Mouse (Mus musculus) cerebellum, adult 18-20 months (tissue): ENCODE measurements at regions not wholly inside any gene's neighbourhood (a gene's known extent, or its start where the extent isn't known, plus 50 kb on each side); places are given as distances from the start of the nearest gene placed in this dataset.

Experiments
- DNase-seq, 2 experiments: peaks; one replicate each; pipeline ENCODE4 v3.0.0; 2021

GRCm38 (mm10) chr3:103408724-103409123 lies 129.6 kb downstream of the Trim33 start:
- DNase-seq = no peak

DNA sequence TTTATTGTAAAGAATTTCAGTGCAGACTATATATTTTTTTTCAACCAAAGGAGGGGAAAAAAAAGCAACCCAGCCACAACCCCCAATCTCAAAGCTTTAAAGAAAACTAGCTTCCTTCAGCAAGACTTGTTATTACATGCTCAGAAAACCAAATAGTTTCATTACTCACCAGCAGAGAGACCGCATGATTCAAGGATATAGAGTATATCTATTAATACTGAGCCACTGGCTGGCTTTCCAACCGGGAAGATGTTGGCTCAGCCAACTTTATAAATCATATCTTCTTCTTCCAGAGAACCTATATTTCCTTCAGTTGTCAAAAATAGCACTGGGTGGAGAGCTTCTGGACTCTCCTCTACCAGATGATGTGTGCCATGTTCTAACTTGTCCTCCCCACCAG lies 133.2 kb downstream of the Trim33 start:
- DNase-seq = no peak

DNA sequence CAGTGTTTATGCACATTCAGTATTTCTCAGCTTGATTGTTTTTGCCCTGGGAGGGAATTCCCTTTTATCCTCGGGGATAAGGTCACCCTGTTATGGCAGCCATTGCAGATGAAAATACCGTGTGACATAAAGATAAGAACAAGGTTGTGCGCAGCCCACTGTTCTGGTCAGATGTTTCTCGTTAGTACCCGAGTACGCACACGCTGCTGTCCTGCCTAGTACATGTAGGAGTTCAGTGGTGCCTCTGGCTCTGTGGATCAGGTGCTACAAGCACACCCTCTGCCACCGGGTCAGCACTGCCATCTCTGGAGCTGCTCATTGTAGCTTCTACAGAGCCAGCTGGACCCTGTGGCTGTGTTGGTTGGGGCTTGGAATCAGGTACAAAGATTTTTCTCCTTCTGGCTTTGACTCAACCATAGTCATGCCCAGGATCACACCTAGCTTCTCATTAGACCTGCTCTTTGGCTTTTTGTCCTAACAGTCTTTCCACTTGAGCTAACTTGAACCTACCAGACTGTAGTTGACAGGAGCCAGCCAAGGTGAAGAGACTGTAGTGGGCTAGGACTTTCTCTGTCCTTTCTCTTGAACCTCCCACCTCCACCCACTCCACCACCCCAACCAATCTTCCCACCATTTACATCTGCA lies 136.1 kb downstream of the Trim33 start:
- DNase-seq = no peak

DNA sequence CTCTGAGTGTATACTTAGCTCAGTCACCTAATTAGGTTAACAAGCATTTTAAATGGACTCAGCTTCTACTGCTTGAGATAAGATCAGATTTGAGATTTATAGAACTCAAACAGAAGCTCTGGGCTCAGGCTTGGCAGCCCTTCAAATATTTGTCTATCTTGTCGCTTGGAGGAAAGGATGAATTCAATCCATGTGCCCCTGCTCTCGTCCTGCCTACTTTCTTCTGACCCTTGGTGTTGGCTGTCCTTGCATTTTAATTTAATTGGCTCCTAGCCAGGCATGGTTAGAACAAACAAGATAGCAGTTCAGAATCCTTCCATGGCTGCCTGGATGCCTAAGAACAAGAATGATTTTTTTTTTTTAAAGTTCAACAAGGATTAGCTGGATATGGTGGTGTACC lies 137.2 kb downstream of the Trim33 start:
- DNase-seq = no peak

GRCm38 (mm10) chr3:103417781-103418180 lies 138.7 kb downstream of the Trim33 start:
- no peak for DNase-seq

DNA sequence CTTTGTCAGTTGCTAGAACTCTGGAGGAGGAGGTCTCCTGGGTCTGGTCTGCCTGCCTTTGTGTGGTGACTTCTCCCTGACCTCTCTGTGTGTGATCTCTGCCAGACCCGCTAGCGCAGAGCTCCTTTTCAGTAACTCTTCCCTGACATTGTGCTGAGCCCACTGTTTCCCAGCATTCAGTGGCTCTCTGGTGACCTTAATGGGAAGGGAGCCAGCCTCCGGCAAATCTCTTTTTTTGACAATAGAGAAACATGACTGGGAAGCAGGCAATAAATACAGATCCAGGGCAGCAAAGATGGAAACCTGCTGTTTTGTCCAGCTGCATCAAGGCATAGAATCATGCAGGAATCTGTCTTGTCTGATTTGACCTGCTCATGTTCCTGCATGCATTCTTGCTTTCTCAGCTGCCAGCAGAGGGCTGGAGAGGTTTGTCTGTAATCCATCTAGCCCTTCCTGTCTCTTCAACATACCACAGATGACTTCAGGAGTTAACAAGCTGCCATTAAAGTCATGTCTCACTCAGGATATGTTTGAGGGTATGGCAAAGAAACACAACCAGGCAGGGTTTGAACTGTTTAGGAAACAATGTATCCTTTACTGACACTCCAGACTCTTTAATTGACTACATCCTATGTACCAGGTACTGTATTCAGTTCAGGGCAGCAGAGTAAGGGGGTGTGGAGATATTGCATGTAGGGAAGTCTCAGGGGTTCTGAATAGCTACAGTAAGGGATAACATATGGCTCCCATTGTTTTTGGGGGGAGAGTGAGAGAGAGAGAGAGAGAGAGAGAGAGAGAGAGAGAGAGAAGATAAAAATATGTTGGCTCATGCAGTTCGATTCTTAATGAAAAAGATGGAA lies 140.9 kb downstream of the Trim33 start:
- no peak for DNase-seq

DNA sequence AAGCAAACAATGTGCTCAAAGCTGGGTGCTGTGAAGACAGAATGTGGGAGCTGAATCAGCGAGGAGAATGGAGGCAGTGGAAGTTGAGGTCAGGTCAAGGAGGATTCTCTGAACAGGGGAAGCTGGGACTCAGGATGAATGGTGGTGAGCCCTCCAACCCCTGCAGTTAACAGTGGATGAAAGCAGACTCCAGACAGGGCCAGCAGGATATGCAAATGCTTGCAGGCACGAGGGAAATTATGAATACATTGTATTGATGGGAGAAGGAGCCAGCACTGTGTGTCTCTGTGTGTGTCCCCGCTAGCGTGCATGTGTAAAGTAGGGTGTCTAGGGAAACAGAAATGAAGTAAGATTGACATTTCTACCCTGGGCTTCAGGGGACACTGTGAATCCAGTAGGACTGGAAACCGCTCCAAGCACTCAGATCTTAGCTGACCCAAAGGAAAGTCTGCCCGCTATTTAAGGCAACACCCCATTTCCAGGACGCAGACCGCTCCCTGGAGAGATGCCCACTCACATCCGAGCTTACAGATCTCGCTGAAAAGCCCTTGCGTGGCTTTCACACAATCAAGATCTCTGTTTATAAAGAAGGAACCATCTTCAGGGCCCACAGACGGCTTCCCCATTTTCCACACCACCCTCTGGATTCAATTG lies 141.7 kb downstream of the Trim33 start:
- DNase-seq = no peak

GRCm38 (mm10) chr3:103421275-103421621 lies 142.2 kb downstream of the Trim33 start:
- DNase-seq = no peak

DNA sequence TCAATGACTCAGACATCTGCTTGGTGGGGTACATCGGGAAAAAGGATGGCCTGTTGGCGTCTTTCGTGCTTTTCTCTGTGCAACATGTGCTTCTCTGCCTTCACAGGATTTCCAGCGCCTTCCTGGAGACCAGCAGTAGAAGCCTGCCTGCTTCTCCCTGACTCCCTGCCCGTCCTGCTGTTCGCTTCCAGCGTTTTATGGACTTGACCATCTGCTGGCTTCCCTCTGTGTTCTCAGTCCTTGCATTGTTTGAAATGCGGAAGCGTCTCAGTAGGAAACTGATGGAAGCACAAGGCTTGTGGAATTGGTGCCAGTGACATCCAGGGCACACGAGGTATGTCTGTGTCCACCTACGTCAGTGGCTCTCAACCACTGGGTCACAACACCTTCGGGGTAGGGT lies 143.7 kb downstream of the Trim33 start:
- peak in 1 of 2 experiments; percentile 17 for DNase-seq

DNA sequence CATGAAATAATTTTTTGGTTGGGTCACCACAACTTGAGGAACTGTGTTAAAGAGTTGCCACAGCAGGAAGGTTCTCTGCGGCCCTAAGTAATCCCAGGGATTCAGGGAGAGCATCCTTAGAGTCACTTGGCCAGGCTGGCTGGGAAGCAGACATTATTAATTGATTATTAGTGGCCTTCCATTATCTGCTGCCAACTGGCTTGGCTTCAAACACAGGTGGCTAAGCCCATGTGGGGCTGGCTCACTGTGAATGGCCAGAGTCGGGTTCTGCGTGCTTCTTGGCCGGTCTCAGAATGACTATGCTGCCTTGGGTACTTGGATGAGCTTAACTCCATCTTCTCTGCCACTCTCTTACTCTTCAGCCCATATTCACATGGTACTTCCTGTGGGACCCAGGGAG lies 144.2 kb downstream of the Trim33 start:
- no peak for DNase-seq

DNA sequence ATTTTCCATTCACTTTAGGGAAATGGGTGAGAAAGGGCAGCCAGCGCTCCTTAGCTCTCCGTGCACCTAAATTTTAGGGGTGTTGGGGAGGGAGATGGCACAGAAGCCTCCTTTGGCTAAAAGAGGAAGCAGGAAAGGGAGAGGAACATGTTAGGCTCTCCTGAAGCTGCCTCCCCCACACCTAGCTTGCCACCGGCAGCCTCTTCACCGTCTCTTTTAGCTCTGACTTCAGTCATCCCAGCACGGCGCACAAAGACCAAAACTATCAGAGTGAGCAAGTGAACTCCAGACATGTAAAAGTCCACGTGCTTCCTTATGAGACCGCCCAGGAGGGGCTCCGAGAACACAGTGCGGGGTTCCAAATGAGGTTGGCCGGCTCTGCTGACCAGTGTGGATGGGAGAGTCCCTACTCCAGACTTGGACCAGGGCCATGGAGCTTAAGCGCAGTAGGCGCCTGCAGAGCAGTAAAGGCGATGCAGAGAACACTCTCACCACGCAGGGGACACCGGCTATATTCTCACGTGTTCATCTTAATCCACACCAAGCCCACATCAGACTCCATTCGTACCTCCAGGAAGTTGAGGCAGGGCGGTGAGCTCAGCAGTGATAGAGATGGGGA lies 146.8 kb downstream of the Trim33 start:
- DNase-seq = no peak

DNA sequence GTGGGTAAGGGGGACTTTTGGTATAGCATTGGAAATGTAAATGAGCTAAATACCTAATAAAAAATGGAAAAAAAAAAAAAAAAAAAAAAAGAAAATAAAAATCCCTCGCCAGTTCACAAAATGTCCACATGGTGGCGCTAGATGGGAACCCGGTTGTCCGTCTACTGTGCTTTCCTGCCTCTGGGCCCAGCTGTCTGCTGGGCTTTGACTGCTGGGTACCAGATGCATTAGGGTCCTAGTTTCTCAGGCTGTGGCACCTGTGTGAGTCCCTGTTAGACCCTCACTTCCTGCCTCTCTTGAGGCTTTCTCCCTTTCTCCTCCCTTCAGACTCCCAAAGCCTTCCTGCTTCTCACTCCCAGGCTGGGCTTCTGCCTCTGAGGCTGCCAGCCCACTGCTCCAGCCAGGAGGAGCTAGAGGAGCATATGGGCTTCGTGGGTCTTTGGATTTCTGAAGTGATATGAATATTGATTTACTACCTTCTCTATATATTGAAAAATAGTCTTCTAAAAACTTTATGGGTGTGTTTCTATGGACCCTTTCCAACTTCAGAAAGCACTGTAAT lies 145.7 kb upstream of the Syt6 start:
- DNase-seq = peak; percentile 14 to 56

- no peak for DNase-seq
Measured at GRCm38 (mm10) chr3:103430131-103430530, 144.9 kb upstream of the Syt6 start.

DNA sequence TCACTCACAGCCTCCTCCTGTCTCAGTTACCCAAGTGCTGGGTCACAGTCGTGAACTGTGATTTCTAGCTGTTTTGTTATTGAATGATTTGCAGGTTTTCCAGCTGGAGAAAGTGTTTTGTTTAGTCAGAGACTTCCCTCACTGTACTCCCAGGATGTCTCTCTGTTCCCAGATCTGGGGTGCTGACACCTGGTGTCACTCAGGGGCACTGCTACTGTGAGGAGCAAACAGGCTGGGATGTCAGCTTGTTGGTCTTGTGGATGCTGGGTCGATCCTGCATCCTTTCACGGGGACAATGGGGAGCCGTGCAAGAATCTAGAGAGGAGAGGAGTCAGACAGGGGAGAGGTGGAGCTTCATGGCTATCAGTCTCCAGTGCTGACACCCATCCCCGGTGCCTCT lies 142.8 kb upstream of the Syt6 start:
- DNase-seq = no peak

DNA sequence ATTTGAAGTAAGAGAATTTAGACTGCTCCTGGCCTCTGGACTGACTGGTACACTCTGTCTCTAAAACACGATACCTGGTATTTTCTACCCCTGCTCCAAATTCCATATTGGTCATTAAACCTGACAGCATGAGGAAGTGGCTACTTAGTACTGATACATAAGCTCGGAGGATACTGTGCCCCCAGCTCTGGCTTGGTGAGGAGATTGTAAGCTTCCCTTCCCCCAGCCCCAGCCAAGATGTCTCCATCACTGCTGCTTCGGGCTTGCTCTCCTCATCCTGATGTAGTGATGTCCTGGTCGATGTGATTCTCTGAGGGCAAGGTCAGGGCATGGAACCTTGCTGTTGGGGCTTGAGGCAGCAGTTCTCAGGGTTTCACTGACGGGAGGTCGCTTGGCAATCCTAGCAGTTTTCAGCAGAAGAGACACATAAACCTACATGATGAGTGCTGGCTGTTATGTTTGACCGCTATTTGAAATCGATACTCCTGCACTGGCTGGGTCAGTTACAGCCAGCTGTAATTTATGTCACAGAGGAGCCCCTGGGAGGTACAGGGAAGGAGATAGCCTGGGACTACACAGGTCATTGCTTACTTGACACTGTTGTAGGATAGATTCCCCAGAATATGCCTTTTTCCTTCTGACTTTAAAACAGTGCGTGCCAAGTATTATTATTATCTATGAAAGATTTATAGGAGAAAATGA lies 138.0 kb upstream of the Syt6 start:
- no peak for DNase-seq

GRCm38 (mm10) chr3:103438791-103439354 lies 136.2 kb upstream of the Syt6 start:
- DNase-seq = peak; percentile 78 to 84

DNA sequence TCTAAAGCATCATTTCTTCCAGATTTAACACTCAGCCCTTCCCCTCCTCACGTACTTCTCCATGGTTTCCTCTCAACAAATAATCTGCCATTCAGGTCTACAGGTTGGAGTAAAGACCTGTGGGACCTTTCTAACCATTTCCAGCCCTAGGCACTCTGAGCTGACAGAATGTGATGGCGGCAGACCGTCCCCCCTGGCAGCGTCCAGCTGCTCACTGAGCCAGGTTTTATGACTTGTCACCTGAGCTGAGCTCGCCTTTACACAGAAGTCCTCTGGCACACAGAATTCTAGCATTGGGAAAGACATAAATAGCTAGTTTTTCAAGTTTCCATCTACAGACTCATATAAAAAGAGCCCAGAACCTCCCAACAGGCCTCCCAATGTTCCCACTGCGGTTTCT lies 131.8 kb upstream of the Syt6 start:
- no peak for DNase-seq

- no peak for DNase-seq
Measured at GRCm38 (mm10) chr3:103445852-103446251, 129.2 kb upstream of the Syt6 start.

DNA sequence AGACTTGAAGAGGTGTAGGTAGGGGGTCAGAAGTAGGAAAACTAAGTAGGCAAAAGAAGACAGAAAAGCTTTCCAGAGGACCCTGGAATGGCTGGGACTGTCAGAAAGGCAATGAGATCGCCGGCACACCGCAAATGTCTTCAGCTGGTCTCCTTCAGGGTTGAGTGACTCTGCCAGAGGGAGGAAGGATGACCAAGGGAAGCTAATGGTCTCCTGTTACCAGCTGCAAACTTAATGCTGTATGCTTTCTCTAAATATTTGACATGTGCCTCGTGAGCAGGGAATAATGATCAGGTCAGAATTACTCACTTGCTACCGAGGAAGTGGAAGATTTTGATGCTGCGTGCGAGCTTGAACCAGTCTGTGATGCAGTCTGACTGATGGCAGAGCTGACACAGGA lies 125.2 kb upstream of the Syt6 start:
- no peak for DNase-seq

- no peak for DNase-seq
Measured at GRCm38 (mm10) chr3:103451971-103452370, 123.1 kb upstream of the Syt6 start.

GRCm38 (mm10) chr3:103463760-103464159 lies 111.3 kb upstream of the Syt6 start:
- no peak for DNase-seq

GRCm38 (mm10) chr3:103464181-103464580 lies 110.8 kb upstream of the Syt6 start:
- DNase-seq = no peak
